Mouse (Mus musculus) intestine, postnatal 0 days (tissue): ENCODE measurements at regions not wholly inside any gene's neighbourhood (a gene's known extent, or its start where the extent isn't known, plus 50 kb on each side); places are given as distances from the start of the nearest gene placed in this dataset.

ENCODE experiments used
- ATAC-seq: fragments of 200-750 bp; cut with Nextera tagmentation; 2 replicates; pipeline ENCODE4 v1.8.0; 2017; ENCODE audit warnings: mild to moderate bottlenecking, moderate TSS enrichment, moderate library complexity
- H3K27ac ChIP-seq: fragments of 300-500 bp; sonication (generic); 2 replicates; pipeline ENCODE4 v1.5.1; 2014; ENCODE audit warnings: mild to moderate bottlenecking, low read depth, low read length, moderate library complexity
- H3K27me3 ChIP-seq: fragments of 300-500 bp; sonication (generic); replicated peaks from 2 replicates; pipeline ENCODE4 v1.6.1; 2014; ENCODE audit warnings: low read length, mixed read lengths; ENCODE audit not compliant: control insufficient read depth, insufficient read depth
- H3K36me3 ChIP-seq: fragments of 300-500 bp; sonication (generic); 2 replicates; pipeline ENCODE4 v1.6.1; 2014; ENCODE audit warnings: mild to moderate bottlenecking, moderate library complexity; ENCODE audit not compliant: control insufficient read depth, insufficient read depth
- H3K4me1 ChIP-seq: fragments of 300-500 bp; sonication (generic); replicated peaks from 2 replicates; pipeline ENCODE4 v1.6.1; 2014; ENCODE audit warnings: antibody characterized with exemption, low read length, mixed read lengths; ENCODE audit not compliant: control insufficient read depth, insufficient read depth
- H3K4me2 ChIP-seq: fragments of 300-500 bp; sonication (generic); replicated peaks from 2 replicates; pipeline ENCODE4 v1.6.1; 2014; ENCODE audit warnings: low read depth, mild to moderate bottlenecking, moderate library complexity
- H3K4me3 ChIP-seq: fragments of 300-500 bp; sonication (generic); 2 replicates; pipeline ENCODE4 v1.5.1; 2014; ENCODE audit warnings: low read depth, low read length
- H3K9ac ChIP-seq: fragments of 300-500 bp; sonication (generic); 2 replicates; pipeline ENCODE4 v1.6.1; 2014; ENCODE audit warnings: mild to moderate bottlenecking, low read depth, low read length
- H3K9me3 ChIP-seq: fragments of 300-500 bp; sonication (generic); 2 replicates; pipeline ENCODE4 v1.6.1; 2016; ENCODE audit warnings: mixed run types; ENCODE audit not compliant: control insufficient read depth
- CTCF ChIP-seq: sonication (generic); IDR thresholded peaks from 2 replicates; pipeline ENCODE4 v1.5.1; 2016; ENCODE audit warnings: low read depth, mild to moderate bottlenecking, control low read depth, antibody characterized with exemption, moderate library complexity
- WGBS: fragments of 180-500 bp; shearing (Covaris S2); extraction: QIAGEN DNeasy Blood & Tissue Kit; methylation state at CpG from one replicate; pipeline ENCODE4 v1.1.7; 2014; 5-methylcytosine and 5-hydroxymethylcytosine counted together

DNA sequence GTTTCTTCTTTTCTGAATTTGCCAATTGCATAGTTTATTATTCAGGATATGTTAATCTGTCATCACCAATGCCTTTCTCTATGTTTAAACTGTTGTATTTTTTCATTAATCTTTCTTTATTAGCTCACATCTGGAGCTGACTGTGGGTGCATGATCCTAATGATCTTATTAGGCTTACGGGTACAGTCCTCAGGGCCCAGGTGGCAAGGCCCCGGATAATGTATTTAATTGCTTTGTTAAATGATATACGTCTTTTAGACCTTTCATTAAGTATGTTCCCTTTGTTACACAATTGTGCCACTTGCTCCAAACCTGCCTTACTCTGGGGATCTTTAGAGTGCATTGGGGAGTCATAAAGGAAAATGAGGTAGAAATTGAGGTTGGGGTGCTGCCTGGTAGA is 86.7 kb upstream of the A1bg start:
- TF ChIP-seq CTCF, result no peak
- no peaks in the 10 kb centered on the region for H3K36me3 ChIP-seq
- 91% methylated on average over 3 of the region's 3 CpGs for WGBS
- H3K4me1 ChIP-seq, result no peaks in the 10 kb centered on the region
- H3K4me2 ChIP-seq, result no peak overlapping the region
- no peak for ATAC-seq
- H3K27me3 ChIP-seq, result no peaks in the 10 kb centered on the region
- H3K4me3 ChIP-seq, result no peak overlapping the region
- no peaks in the 10 kb centered on the region for H3K9me3 ChIP-seq
- no peak overlapping the region for H3K27ac ChIP-seq
- no peak overlapping the region for H3K9ac ChIP-seq

DNA sequence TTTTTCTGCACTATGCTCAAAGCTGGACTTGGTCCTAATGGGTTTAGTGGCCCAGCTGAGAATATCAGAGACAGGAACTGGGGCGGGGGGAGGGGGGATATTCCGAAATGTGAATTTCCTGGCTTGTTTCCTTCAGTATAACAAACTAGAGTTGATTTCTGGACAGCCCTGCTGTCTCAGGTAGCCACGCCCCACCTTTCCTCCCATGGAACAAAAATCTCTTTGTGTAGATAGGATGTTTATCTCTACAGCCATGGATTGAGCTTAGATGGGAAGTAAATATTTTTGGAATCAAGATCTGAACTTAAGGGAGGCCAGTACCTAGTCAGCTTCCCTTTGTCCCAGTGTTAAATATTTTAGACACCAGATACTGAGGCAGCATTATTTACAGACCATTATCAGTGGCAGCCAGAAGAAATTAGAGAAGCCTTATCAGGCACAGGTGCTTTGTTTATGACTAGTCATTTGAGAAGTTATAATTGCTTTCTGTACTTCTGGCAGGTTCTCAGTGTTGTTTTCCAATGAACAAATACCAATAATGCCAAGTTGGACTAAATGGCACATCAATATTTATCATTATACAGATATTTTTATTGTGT is 84.7 kb upstream of the A1bg start:
- WGBS, result 59% methylated on average over 3 of the region's 3 CpGs
- H3K9me3 ChIP-seq, result no peaks in the 10 kb centered on the region
- no peaks in the 10 kb centered on the region for H3K27me3 ChIP-seq
- no peaks in the 10 kb centered on the region for H3K36me3 ChIP-seq
- no peak overlapping the region for H3K9ac ChIP-seq
- H3K27ac ChIP-seq, result no peak overlapping the region
- no peaks in the 10 kb centered on the region for H3K4me1 ChIP-seq
- H3K4me2 ChIP-seq, result no peak overlapping the region
- no peak for ATAC-seq
- TF ChIP-seq CTCF, result no peak
- no peak overlapping the region for H3K4me3 ChIP-seq

DNA sequence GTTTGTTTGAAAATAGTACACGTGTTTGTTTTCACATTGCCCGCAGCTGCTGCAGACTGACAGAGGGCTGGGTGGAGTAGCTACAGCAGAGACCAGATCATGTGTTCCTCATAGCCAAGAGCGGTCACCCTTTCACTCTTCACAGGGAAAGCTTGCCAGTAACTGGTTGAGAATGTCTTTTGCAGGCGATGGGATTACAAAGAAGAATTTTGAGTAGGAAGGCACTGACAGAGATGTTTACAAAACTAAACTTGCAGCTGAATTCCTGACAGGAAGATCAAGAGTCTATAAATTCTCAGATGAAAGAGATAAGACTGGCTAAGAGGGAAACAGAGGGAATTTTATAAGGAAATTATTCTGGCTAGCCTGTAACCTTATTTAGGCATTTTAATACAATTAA is 83.8 kb upstream of the A1bg start:
- no peaks in the 10 kb centered on the region for H3K4me1 ChIP-seq
- no peaks in the 10 kb centered on the region for H3K9me3 ChIP-seq
- 30% methylated on average over 4 of the region's 4 CpGs for WGBS
- H3K4me2 ChIP-seq, result no peak overlapping the region
- ATAC-seq, result no peak
- H3K27ac ChIP-seq, result no peak overlapping the region
- no peak overlapping the region for H3K4me3 ChIP-seq
- TF ChIP-seq CTCF, result no peak
- no peak overlapping the region for H3K9ac ChIP-seq
- H3K27me3 ChIP-seq, result no peaks in the 10 kb centered on the region
- no peaks in the 10 kb centered on the region for H3K36me3 ChIP-seq

DNA sequence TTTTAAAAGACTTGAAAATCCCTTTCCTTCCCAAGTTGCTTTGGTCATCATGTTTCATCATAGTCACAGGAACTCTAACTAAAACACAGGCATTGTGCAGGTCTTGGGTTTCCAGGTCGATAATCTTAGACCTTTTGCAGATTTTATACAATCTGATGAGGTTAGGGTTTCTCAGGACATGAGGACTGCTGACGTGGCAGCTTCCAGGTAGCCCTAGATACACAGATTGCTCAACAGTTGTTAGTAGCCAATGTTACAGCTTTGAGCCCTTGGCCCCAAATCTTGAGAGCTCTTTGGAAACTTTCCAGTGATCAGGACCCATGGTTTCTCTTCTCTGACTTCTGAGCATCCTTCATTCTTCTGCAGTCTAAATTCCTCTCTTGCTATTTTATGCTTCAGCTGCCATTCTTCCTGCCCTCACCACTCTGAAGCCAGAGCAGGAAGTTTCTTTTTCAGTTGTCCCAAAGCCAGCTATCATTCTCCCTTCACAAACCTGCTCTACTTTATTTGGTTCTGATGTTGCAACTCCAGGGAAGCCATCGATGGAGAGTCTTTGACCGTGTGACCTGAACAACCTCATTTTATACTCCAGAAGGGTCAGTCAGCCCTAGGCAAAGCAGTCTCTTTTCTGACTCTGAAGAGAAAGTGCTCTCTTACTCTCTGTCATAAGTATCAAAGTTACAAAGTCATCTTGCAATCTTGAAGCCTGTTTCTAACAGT is 71.3 kb upstream of the A1bg start:
- ATAC-seq, result no peak
- 78% methylated on average over 4 of the region's 4 CpGs for WGBS
- Histone ChIP-seq H3K27ac (no peak overlapping the region), H3K4me3 (no peak overlapping the region), H3K9ac (no peak overlapping the region), H3K4me1 (no peaks in the 10 kb centered on the region), H3K27me3 (no peaks in the 10 kb centered on the region), H3K4me2 (no peak overlapping the region), H3K9me3 (no peaks in the 10 kb centered on the region), H3K36me3 (no peaks in the 10 kb centered on the region)
- no peak for TF ChIP-seq CTCF

DNA sequence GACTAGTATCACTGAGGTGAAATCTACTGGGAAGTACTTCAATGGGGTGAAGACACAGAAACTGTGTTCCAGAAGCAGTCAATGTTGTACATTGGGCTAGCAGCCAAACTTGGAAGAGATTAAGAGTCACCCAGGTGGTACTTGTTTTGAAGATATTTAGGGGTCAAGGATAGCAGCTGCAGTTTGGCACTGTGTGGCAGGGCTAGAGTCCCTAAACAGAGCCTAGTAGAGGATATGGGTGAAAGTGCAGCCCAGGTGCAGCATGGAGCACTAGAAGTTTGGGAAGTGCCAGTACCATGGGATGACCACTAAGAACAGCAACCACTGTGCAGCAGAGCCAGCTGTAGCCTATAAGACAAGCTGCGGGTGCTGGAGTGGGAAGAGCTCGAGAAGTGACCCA is 70.6 kb upstream of the A1bg start:
- Histone ChIP-seq H3K4me1 (no peaks in the 10 kb centered on the region), H3K9me3 (no peaks in the 10 kb centered on the region), H3K36me3 (no peaks in the 10 kb centered on the region), H3K27me3 (no peaks in the 10 kb centered on the region), H3K27ac (no peak overlapping the region), H3K4me3 (no peak overlapping the region), H3K4me2 (no peak overlapping the region), H3K9ac (no peak overlapping the region)
- 92% methylated on average over 2 of the region's 2 CpGs for WGBS
- ATAC-seq, result no peak
- TF ChIP-seq CTCF, result no peak

DNA sequence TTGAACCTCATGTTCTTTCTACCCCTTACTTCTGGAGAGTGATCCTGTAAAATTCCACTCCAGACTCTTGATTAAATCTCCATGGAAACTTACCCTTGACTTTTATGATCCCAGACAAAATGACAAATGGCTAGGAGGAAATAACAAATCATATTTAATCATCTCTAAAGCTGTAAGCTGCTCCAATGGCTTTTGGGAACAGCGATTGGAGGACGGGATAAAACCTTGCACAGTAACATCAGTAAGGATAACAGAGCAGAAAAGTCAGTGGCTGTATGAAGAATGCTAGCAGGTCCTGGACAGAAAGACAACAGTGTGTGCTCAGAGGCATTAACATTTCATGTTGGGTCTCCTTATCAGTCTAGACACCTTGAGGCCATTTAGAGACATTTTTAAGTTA is 59.8 kb upstream of the A1bg start:
- Histone ChIP-seq H3K4me2 (no peak overlapping the region), H3K4me1 (no peaks in the 10 kb centered on the region), H3K9me3 (no peaks in the 10 kb centered on the region), H3K36me3 (no peaks in the 10 kb centered on the region), H3K27me3 (no peaks in the 10 kb centered on the region), H3K9ac (no peak overlapping the region), H3K27ac (no peak overlapping the region), H3K4me3 (no peak overlapping the region)
- no peak for TF ChIP-seq CTCF
- ATAC-seq, result no peak
- WGBS, result 40% methylated on average over 2 of the region's 2 CpGs
